Mouse (Mus musculus) cerebellum, adult 9-10 months (tissue): ENCODE data around the gene Nabp2.
A peak's percentile ranks its signal among the peaks of the same experiment; 100 is the strongest.

Experiments
- DNase-seq: peaks from one replicate; pipeline ENCODE4 v3.0.0; 2022

Gene Nabp2

DNA sequence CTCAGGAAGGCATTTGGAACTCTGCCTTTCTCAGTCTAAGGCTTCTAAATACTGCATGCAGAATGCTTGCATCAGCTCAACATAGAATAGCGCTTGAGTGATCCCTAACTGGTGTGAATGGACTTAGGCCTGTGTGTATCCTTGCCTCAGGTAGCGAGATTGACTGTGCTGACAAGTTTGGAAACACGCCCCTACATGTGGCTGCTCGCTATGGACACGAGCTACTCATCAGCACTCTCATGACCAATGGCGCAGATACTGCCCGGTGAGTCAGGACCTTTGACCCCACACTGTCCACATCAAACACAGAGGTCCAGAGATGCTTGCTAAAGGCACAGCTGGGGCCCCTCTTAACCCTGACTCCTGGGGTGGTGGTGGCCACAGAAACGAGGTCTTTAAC is 28.8 kb downstream of the Nabp2 start:
- no peak for DNase-seq

DNA sequence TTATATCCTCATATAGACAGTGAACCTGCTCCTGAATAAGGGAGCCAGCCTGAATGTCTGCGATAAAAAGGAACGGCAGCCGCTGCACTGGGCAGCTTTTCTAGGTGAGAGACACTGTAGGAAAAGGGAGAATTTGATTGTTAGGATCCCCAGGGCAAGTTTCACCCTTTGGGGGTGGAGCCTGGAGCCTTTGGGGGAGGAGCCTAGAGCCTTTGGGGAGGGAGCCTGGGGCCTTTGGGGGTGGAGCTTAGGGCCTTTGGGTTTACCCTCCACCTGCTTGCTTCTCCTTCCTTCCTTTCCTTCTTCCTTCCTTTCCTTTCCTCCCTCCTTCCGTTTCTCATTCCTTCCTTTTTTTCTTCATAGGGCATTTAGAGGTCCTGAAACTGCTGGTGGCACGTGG is 30.7 kb downstream of the Nabp2 start:
- DNase-seq, result no peak

DNA sequence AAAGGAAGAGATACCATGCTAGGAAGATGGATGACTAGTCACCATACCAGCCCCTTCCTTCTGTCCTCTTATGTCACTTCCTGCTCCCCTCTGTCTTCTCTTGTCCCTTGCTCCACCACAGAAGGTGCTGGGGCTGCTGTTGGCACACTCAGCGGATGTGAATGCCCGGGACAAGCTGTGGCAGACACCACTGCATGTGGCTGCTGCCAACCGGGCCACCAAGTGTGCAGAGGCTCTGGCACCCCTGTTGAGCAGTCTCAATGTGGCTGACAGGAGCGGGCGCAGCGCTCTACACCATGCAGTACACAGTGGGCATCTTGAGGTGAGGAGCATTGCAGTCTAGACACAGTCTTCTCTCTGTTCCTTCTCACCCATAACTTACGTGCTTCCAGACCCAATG is 32.0 kb downstream of the Nabp2 start:
- no peak for DNase-seq

DNA sequence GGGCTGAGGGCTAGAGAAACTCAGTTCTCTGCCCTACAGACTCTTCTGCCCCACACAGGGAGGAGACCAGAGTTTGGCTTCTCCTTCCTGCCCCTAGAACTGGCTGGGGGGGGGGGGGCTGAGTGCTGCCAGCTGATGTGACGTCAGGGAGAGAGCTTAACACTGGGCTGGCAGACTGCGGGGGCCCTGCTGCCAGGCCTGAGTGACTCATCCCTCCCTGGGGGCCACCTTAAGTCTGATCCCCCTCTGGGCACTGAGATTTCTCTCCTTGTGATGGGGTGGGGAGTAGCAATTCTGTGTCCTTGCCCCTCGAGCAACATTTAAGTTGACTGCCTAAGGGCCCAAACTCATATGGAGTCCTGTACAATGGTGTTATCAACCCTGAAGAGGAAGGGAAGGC is 32.8 kb downstream of the Nabp2 start:
- no peak for DNase-seq

DNA sequence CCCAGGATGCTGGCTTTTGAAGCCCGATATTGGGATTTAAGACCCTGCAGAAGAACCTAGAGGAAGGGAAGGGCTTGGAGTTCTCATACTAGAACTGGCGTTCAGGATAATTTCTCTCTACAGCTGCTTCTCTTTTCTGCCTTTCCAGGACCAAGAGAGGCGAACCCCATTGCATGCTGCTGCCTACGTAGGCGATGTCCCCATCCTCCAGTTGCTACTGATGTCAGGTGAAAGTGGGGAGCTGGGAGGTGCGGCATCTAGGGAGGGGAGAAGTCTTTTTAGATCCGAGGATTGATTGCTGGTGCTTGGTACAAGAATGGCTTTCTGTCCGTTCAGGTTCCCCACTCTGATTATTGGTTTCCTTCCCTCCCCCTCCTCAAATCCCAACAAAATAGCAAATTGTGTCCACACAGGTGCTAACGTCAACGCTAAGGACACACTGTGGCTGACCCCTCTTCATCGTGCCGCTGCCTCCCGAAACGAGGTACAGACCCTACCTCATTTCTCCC is 33.3 kb downstream of the Nabp2 start:
- no peak for DNase-seq

DNA sequence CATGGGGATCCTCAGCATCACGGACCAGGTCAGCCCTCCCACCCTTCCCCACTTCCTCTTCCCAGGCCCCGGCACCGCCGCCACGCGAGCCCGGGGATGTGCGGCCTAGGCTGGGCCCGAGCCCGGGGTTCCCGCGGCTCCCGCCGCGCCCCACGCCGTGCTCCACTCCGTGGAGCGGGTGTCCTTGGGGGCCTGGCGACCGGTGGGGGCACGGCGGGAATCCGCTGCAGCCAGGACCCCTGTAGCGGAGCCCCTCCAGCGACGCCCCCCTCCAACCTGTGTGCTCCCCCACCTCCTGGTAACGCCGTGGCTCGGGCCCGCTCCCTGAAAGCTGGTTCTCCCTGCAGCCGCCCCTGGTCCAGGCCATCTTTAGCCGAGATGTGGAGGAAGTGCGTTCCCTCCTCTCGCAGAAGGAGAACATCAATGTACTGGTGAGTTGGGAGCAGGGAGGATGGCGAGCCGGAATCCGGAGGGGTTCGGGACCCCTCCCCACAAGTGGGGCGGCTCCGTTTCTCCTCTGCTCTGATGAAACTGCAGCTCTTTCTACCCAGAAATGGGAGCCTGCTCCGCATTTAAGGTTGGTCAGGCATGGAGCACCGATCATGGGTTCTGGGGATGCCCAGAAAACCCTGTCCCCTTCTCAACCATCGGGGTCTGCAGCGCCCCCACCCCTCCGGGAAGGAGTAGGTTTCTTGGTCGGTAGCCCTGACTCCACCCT is 33.9 kb downstream of the Nabp2 start:
- DNase-seq, result no peak

DNA sequence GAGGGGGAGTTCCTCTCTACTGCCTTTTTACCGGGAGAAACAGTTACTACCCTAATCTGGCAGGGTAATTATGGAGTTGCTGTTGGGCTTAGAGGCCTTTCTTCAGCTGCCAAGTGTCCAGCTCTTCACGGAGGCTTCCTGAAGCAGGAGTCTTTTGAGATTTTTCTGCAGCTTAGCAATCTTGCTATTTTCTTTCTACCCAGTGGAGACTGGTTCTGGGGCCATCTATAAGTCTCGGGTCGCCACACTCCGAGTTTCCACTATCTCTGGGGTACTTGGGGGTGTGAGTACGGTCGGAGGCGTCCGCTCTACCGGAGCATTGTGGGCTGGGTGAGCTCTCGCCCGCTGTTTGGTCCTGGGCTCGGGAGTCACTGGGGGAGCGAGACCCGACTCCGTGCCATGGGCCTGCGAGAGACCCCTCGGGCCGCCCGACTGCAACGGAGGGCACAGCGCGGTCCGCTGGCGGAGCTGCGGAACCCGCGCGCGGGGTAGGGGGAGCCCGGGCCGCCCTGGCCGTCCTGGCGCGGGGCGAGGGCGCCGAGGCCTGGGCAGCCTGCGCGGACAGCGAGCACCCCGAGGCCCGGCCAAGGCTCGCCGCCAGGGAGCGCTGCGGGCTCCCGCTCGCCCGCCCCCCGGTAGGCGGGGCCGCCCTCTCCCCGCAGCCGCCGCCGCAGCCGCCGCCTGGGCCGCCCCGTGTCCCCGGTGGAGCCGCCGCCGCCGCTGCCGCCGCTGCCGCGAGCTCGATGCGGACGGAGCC is 34.7 kb downstream of the Nabp2 start, which contains the start of gene Ankrd52:
Ankrd52 (plus strand) TSS at position 661 of the 757 bp plus-strand sequence.
- DNase-seq, result peak; percentile 79

DNA sequence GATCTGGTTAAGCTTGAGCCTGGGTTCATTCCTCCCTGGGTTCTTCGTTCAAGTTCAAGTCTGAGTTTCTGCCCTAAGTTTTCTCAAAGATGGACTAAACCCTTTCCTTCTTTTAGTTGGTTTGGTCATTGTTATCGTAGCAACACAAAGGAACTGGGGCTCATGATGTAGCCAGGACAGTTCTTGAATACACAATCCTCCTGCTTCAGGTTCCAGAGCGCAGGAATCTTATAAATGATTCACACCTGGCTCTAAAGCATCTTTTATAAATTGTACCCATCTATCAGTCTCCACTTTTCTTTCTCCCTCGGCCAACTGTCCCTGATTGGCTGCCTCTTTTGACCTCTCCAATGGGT is 35.2 kb downstream of the Nabp2 start:
- no peak for DNase-seq

DNA sequence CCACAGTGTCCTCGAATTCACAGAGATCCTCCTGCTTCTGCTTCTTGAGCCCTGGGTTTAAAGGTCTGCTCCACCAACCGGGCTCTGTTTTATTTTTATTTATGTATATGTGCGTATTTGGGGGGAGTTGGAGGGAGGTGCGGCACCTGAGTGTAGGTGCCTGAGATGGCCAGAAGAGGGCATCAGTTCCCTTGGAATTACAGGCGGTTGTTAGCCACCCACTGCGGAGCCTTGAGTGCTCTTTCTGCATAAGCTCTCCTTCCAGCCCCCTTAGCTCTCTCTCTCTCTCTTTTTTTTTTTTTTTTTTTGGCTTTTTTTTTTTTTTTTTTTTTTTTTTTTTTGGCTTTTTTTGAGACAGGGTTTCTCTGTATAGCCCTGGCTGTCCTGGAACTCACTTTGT is 36.9 kb downstream of the Nabp2 start:
- no peak for DNase-seq

DNA sequence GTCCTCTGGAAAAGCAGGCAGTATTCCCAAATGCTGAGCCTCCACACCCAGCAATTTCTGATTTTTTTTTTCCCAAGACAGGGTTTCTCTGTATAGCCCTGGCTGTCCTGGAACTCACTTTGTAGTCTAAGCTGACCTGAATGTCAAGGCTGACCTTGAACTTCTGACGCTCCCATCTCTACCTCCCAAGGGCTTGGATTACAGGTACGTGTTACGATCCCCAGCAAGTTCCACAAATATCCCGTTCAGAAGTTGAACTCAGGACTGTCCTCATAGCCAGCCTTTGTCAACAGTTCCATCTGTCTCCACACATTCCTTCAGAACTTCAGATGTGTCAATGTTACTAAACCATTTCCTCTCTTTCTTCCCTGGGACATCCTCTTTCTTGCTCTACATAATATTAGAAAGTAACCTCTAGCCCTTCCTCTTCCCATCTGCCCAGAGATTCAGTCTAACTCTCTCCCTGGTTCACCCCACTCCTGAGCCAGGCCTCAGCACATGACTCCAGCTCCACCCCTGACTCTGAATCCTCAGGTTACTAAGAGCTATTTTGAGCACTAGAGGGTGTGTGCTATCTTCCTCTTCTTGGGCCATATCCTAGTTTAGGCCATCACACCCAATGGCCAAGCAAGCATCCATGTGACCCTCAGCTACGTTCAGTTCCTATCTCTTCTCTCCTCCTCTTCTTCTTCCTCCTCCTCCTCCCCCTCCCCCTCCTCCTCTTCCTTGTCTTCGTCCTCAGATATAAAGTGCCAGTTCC is 38.1 kb downstream of the Nabp2 start:
- DNase-seq, result no peak

DNA sequence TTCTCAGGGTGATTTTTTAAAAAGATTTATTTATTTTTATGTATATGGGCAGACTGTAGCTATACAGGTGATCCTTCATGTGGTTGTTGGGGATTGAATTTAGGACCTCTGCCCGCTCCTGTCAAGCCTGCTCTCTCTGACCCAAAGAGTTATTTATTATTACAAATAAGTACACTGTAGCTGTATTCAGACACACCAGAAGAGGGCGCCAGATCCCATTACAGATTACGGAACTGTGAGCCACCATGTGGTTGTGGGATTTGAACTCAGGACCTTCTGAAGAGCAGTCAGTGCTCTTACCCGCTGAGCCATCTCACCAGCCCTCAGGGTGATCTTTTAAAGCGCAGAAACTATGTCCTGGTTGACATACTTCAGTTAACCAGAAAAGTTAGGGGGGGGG is 39.1 kb downstream of the Nabp2 start:
- DNase-seq, result no peak

DNA sequence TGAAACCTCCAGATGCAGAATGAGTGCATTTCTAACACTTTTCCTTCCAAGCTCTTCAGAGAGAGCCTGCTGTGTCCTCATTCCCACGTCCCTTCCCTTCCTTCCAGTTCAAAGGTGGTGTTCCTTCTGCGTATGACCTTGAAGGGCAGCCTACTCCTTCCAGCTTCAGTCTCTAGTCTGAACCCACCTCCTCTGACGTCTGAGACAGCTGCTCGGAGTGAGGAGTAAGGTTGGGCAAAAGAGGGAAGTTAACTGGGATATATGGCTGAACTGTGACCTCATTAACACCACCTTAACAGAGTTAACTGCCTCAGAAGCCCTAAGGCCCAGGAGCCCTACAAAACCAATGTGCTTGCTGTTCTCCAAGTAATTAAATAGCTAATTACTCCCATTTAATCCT is 40.7 kb downstream of the Nabp2 start:
- no peak for DNase-seq

DNA sequence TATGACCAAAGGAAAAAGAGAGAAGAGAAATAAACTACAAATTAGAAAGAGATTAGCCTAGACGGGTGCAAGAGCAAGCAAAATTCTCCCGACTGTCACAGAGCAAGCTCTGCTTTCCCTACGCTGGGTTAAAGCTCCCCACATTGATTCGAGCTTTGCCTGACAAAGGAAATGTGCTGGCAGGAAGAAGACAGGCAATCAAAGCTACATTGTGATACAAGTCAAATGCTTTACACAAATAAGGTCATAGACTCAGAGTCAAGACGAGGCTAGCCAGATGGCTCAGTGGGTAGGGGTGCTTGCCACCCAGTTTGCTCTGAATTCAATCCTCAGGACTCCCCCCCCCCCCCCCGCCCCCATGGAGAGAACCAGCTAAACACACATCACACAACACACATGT is 41.3 kb downstream of the Nabp2 start:
- no peak for DNase-seq

DNA sequence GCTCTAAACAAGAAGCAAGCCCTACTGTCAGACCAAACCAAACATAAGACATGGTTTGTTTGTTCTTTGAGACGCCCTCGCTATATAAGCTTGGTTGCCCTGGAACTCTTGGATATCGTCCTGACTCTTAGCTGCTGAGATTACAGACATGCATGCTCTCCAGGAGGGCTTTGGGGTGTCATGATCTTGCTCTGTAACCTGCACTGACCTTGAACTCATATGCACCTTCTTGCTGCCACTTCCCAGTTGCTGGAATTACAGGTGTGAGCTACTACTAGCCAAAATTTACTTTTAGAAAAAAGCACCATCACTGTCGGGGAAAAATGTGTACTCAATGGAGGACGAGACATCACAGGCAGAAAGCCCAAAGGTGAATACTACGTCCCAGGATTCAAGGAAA is 41.7 kb downstream of the Nabp2 start:
- no peak for DNase-seq

DNA sequence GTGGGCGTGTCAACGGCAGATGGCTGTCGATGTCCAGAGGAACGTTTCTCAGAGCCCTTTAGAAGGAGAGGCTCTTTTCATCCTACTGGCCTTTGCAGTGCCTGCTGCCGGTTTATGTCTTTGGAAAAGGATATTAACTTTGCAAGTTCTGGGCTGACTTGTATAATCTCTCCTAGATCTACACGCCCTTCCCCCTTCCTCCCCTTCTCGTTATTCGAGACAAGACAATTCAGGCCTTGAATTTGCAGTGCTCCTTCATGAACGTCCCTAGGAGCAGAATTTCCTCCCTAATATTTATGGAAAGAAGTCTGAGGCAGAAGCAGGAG is 42.1 kb downstream of the Nabp2 start:
- DNase-seq, result no peak

DNA sequence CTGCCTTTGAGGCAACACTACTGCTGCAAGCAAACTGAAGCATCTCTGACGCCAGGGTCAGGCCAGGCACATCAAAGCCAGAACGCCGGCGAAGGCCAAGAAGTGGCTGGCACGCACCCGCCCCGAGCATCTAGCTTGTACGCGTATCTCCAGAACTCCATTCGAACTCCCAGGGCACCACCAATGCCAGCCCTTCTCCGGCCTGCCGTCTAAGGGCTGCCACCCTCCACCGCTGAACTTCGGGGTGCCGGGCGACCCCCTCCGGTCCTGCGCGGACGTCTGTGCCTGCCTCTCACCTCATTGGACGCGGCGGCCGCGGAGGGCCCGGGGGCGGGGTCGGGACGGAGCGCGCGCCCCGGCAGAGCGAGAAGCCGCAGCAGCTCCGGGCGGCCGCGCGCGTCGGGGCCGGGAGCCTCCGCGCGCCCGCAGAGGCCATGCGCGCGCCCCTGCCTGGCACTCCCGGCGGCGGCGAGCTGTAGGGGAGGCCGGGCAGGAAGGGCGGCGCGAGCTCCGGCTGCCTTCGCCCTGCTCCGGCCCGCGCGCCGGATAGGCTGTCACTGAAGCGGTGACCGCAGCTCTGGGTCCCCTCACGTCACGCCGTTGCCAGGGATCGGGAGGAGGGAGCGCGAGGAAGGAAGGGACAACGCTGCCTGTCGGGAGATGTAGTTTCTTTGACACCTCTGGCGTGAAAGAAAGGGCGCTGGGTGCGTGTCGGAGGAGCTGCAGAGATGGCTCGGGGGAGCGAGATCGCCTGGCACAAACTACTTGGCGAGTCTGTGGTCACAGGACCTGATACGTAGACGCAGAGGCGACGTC is 42.7 kb downstream of the Nabp2 start, which contains the start of gene Coq10a:
Coq10a (minus strand) TSS at position 596 of the 816 bp plus-strand sequence.
- peak; percentile 96 for DNase-seq

DNA sequence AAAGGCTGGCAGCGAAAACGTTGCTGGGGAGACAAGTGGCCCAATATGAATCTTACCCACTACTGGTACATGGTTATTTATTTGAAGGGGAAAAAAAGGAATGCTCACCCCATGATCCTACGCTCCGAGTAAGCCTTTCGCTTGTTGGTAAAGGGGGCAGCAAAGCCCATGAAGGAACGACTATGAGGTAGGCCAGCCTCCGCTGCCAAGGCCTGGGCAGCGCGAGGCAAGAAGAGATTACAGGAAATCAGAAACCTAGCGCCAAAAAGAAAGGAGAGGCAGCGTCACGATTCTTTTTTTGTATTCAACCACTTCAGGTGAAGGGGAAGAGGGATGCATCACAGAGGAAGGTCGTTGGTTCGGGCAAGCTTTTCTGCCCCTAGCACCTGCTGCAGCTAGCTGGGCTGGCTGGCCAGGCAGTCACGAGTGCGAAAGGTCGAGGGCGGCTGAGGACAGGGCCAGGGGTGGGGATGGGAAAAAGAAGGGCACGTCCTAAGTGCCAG is 43.3 kb downstream of the Nabp2 start:
- no peak for DNase-seq

DNA sequence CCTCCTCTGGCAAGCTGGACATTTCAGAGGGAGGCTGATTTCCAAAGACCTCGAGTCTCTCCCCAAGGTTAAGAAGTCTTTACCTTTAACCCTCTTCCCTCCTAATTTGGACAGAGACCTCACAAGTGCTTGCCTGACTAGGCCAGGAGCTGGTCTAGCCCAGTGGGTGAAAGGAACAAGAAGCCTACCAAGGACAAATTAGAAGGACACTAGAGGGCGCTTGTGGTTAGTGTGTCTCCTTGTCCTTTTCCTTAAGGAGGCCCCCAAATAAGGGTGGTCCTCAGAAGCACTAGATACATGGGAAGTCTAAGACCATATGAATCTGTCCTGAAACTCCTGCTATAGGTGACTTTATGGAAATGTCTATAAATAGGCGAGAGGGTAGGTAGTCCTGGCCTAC is 48.7 kb downstream of the Nabp2 start:
- DNase-seq, result peak; percentile 63

DNA sequence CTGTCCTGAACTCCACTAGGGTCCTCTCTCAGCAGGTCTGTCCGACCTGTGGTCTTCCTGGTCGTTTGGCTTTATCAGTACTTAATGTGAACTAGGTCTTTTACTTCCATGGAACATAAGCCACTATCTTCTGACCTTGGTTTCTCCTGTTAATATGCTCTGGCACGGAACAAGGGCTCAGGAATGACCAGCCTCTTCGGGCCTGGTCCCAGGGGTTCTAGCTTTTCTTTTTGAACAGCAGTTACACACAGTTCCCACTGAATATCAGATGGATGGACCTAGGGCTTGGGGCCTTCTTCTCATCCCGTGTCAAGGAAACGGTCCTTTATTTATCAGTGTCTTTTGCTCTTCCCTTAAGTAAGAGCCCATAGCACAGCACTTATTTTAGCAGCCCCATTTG is 49.5 kb downstream of the Nabp2 start:
- DNase-seq, result no peak

DNA sequence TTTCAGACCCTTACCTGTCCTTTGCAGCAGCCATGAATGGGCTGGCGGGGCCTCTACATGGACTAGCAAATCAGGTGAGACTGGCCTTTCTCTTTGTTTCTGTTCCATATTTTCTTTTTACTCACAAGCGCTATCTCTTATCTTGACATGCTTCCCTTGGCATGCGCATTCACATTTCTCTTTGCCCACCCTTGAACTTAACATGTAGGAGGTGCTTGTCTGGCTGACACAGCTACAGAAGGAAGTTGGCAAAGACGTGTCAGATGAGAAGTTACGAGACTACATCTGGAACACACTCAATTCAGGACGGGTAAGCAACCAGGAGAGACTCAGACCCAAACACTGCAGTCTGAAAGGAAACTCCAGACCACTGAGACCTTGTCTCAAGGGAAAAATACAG is 52.1 kb downstream of the Nabp2 start:
- DNase-seq, result no peak

DNA sequence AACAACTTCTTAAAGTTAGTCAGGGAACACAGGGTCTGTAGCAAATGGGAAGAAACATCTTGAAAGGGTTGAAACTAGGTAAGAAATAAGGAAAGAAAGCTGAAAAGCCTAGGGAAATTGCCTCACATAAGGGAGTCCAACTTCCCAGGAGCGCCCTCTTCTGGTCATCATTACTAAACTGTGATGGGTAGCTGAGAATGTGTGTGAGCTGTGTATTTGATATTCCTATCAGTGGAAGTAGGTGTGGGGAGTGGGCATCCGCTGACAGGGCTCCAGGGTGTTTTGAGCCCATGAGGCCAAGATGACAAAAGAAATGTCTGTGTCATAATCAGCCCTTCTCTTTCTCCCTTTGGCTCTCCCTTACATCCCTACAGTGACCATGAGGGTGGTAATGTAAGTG is 52.5 kb downstream of the Nabp2 start:
- DNase-seq, result peak; percentile 73
